Comparison of ENCODE assay signal across 7 mouse cellular contexts in the genomic region with DNA sequence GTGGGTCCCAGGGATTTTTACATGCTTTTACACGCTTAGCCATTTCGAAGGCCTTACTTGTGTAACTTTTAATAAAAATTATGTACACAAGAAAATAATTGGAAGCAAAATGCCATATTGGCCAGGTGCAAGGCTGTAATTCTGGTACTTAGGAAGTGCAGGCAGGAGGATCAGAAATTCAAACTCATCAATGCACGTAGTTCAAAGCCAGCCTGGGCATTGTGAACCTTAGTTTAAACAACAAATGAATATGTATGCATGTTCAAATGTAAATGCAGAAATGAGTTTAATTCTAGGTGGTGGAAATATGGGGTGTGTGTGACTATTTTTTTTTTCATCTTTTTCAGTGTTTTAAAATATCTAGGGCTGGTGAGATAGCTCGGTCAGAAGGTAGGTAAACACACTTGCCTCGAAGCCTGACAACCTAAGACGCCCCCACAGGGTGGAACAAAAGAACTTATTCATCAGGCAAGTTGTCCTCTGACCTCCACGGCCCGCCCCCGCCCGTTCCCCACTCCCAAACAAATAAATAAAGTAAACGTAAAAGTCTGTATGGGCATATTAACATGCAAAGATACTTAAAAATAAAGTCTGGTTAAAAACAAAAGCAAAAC. TPM values are rescaled to one million over a fixed set of nuclear protein-coding genes. Genes with fewer than 3 reads are reported as not detected.
A peak's percentile ranks its signal among the peaks of the same experiment; 100 is the strongest.
DNase-seq lines count a peak whose midpoint lies in the region; ATAC-seq and TF ChIP-seq lines count a peak whose summit lies in the region.

No protein-coding gene starts in this region.

- no peaks in the 10 kb centered on the region for H3K9me3 ChIP-seq in kidney, embryonic 14.5 days (ENCODE audit: control insufficient read depth, low read length)
- H3K9me3 ChIP-seq in limb, embryonic 14.5 days (ENCODE audit: control insufficient read depth, low read length) = no peaks in the 10 kb centered on the region

- ATAC-seq in kidney, embryonic 14.5 days (ENCODE audit: low FRiP score, low TSS enrichment) = no peak
- ATAC-seq in limb, embryonic 14.5 days (ENCODE audit: low FRiP score, low read depth) = no peak

- H3K4me3 ChIP-seq in kidney, embryonic 14.5 days (ENCODE audit: low read length) = peak overlapping the region; percentile 2; the same call in 1 of the 2 replicates
- H3K4me3 ChIP-seq in limb, embryonic 14.5 days (replicated peaks; ENCODE audit: low read length) = no peak overlapping the region

- no peaks in the 10 kb centered on the region for H3K36me3 ChIP-seq in kidney, embryonic 14.5 days (ENCODE audit: control insufficient read depth, insufficient read depth, low read length)
- no peaks in the 10 kb centered on the region for H3K36me3 ChIP-seq in limb, embryonic 14.5 days (ENCODE audit: control insufficient read depth, insufficient read depth, low read length)

- no peak for TF ChIP-seq POLR2A in limb, embryonic 14.5 days (IDR thresholded peaks at IDR 0.05; ENCODE audit: borderline replicate concordance, extremely low read depth, insufficient read depth, insufficient read length)

- no peak overlapping the region for H3K27ac ChIP-seq in kidney, embryonic 14.5 days (ENCODE audit: low read depth, low read length)
- no peak overlapping the region for H3K27ac ChIP-seq in limb, embryonic 14.5 days (replicated peaks; ENCODE audit: low read depth, low read length)

- peak overlapping the region; percentile 45; the same call in 1 of the 2 replicates for H3K4me2 ChIP-seq in kidney, embryonic 14.5 days (replicated peaks; ENCODE audit: low read depth, low read length)
- 0 out of 2 replicates have a peak overlapping the region, but pooled peaks have one; percentile 15 for H3K4me2 ChIP-seq in limb, embryonic 14.5 days (replicated peaks; ENCODE audit: low read depth, low read length, severe bottlenecking)

- no peak for DNase-seq in kidney, postnatal 36 days
- DNase-seq in B cell, adult 2 months = peak; percentile 8 to 18
- DNase-seq in c-Kit-positive CD71-negative TER-119-negative erythroid progenitor cells, embryonic 14.5 days (ENCODE audit: low read depth) = peak; percentile 20
- no peak for DNase-seq in limb, embryonic 14.5 days (ENCODE audit: low spot score)
- no peak for DNase-seq in spleen, adult 12 weeks (ENCODE audit: low spot score)
- DNase-seq in left cerebral cortex, adult 18-20 months (ENCODE audit: low spot score in 2 of 2) = no peak

- H3K9ac ChIP-seq in kidney, embryonic 14.5 days (ENCODE audit: low read depth, low read length) = no peak overlapping the region
- H3K9ac ChIP-seq in limb, embryonic 14.5 days (ENCODE audit: low read depth, low read length, severe bottlenecking) = no peak overlapping the region

- peaks cover 10% of the 10 kb centered on the region; the same call in 1 of the 2 replicates for H3K4me1 ChIP-seq in kidney, embryonic 14.5 days (ENCODE audit: control insufficient read depth, insufficient read depth, low read length)
- H3K4me1 ChIP-seq in limb, embryonic 14.5 days (ENCODE audit: control insufficient read depth, insufficient read depth, low read length) = peaks cover 8% of the 10 kb centered on the region; the same call in 1 of the 2 replicates

- H3K27me3 ChIP-seq in kidney, embryonic 14.5 days (ENCODE audit: control insufficient read depth, insufficient read depth, low read length) = no peaks in the 10 kb centered on the region
- no peaks in the 10 kb centered on the region for H3K27me3 ChIP-seq in limb, embryonic 14.5 days (ENCODE audit: control insufficient read depth, insufficient read depth, low read length)

- 31% methylated on average over 11 of the region's 11 CpGs for WGBS in kidney, embryonic 14.5 days
- WGBS in limb, embryonic 14.5 days = 30% methylated on average over 11 of the region's 11 CpGs

RNA-seq across cellular contexts. Expression of a gene that starts 1.2 kb away (rescaled TPM):
- polyA plus RNA-seq in kidney, embryonic 14.5 days (2014; fragmentation: Nextera tagmentation; extraction: Ambion mirVana) = 25.6 and 31.2 TPM in 2 replicates
- polyA plus RNA-seq in limb, embryonic 14.5 days (2012; rRNA removed) = 36.3 and 38.8 TPM in 2 replicates
- 25.8 and 26.2 TPM in 2 replicates for polyA plus RNA-seq in limb, embryonic 14.5 days (2014; fragmentation: Nextera tagmentation; extraction: Ambion mirVana)
- total RNA-seq in left cerebral cortex, adult 18-20 months (2021) = 10 to 100 TPM; 27.0 to 27.4 TPM

Comparison
In these comparisons a context has a peak if more than half of its experiments do, and no peak if none do; other contexts are left out.
1. DNase-seq: peak in B cell, adult 2 months (2 of 2) and c-Kit-positive CD71-negative TER-119-negative erythroid progenitor cells, embryonic 14.5 days (single experiment); none in kidney, postnatal 36 days (0 of 2), limb, embryonic 14.5 days (single experiment), spleen, adult 12 weeks (single experiment) and left cerebral cortex, adult 18-20 months (0 of 2).